Mouse (Mus musculus): ENCODE data around the gene Fam129b. TPM values are rescaled to one million over a fixed set of nuclear protein-coding genes. Genes with fewer than 3 reads are reported as not detected.

Fam129b gene
- total RNA-seq, 2 experiments from 2014 or later: 24.4 to 31.4 TPM

GRCm38 (mm10) chr2:32896507-32897147 is 20.7 kb downstream of the Fam129b start:
- TF ChIP-seq CTCF (IDR thresholded peaks at IDR 0.05): no peak
- H3K27ac ChIP-seq: peak overlapping the region; percentile 88
- DNase-seq (ENCODE audit: extremely low spot score in 1 of 2, low spot score in 2 of 2): peak in 1 of 2 experiments; percentile 37
- no peak overlapping the region for H3K4me3 ChIP-seq
- intact Hi-C loops (cut with DNase I): no loop called here

DNA sequence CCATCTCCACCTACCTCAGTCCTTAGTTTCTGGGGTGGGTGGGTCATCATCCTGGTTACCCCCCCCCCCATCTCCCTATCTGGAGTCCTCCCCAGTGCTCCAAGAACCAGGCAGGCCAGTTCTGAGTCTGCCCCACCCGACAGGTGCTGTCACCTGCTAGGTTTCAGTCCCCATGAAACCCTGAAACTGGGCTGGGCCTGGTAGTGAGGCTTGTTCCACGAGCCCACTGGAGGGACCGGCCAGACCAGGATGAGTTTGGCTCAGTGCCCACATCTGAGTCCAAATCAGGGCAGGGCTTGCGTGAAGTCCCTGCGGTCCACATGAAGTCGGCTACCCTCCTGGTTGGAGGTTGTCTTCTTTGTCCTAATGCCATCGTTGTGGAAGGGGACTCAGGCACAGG is 23.1 kb downstream of the Fam129b start:
- TF ChIP-seq CTCF (IDR thresholded peaks at IDR 0.05): no peak
- DNase-seq (ENCODE audit: extremely low spot score in 1 of 2, low spot score in 2 of 2): no peak
- H3K27ac ChIP-seq: no peak overlapping the region
- intact Hi-C loops (cut with DNase I): no loop called here
- H3K4me3 ChIP-seq: no peak overlapping the region

- intact Hi-C loops (cut with DNase I): no loop called here
- peak in 1 of 2 experiments; percentile 54 for DNase-seq (ENCODE audit: extremely low spot score in 1 of 2, low spot score in 2 of 2)
- no peak for TF ChIP-seq CTCF (IDR thresholded peaks at IDR 0.05)
- Histone ChIP-seq H3K27ac (no peak overlapping the region), H3K4me3 (no peak overlapping the region)
These were observed 26.2 kb downstream of the Fam129b start for GRCm38 (mm10) chr2:32902126-32902525.

- no peak for DNase-seq (ENCODE audit: extremely low spot score in 1 of 2, low spot score in 2 of 2)
- Histone ChIP-seq H3K27ac (no peak overlapping the region), H3K4me3 (no peak overlapping the region)
- no peak for TF ChIP-seq CTCF (IDR thresholded peaks at IDR 0.05)
- intact Hi-C loops (cut with DNase I): no loop called here
These were observed 27.6 kb downstream of the Fam129b start for GRCm38 (mm10) chr2:32903470-32903869.

- Histone ChIP-seq H3K27ac (peak overlapping the region; percentile 8; the same call in 1 of the 2 replicates), H3K4me3 (no peak overlapping the region)
- no peak for DNase-seq (ENCODE audit: extremely low spot score in 1 of 2, low spot score in 2 of 2)
- intact Hi-C loops (cut with DNase I): no loop called here
- no peak for TF ChIP-seq CTCF (IDR thresholded peaks at IDR 0.05)
These were observed 28.7 kb downstream of the Fam129b start for GRCm38 (mm10) chr2:32904637-32905036.

- TF ChIP-seq CTCF (IDR thresholded peaks at IDR 0.05): no peak
- Histone ChIP-seq H3K4me3 (no peak overlapping the region), H3K27ac (peak overlapping the region; percentile 70)
- intact Hi-C loops (cut with DNase I): no loop called here
- DNase-seq (ENCODE audit: extremely low spot score in 1 of 2, low spot score in 2 of 2): no peak
These were observed 29.4 kb downstream of the Fam129b start for GRCm38 (mm10) chr2:32905297-32905696.

GRCm38 (mm10) chr2:32907442-32907841 is 31.5 kb downstream of the Fam129b start:
- no peak for DNase-seq (ENCODE audit: extremely low spot score in 1 of 2, low spot score in 2 of 2)
- Histone ChIP-seq H3K27ac (peak overlapping the region; percentile 86), H3K4me3 (no peak overlapping the region)
- intact Hi-C loops (cut with DNase I): no loop called here
- no peak for TF ChIP-seq CTCF (IDR thresholded peaks at IDR 0.05)

DNA sequence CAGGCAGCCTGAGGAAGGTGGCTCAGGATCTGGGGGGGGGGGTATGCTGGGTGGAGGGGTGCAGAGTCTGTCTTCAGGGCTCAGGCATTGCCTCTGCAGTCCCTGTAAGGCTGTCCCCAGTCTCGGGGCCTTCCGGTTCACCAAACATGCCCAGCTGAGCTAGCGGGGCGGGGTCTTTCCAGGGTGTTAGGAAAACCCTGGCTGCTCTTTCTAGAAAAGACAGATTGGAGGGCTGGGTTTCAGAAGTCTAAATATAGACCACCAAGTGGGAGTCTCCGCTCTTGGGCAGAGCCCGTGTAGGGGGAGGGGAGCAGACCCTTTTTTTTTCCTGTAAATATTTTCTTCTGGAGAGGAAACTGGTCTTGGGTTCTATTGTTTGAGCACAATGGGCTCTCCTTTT is 32.4 kb downstream of the Fam129b start:
- no peak for DNase-seq (ENCODE audit: extremely low spot score in 1 of 2, low spot score in 2 of 2)

GRCm38 (mm10) chr2:32908796-32909195 is 32.9 kb downstream of the Fam129b start:
- Histone ChIP-seq H3K27ac (peak overlapping the region; percentile 86), H3K4me3 (no peak overlapping the region)
- no peak for DNase-seq (ENCODE audit: extremely low spot score in 1 of 2, low spot score in 2 of 2)
- intact Hi-C loops (cut with DNase I): no loop called here
- TF ChIP-seq CTCF (IDR thresholded peaks at IDR 0.05): no peak

More for the DNA sequence above, 32.4 kb downstream of the Fam129b start:
- H3K27ac ChIP-seq: peak overlapping the region; percentile 86
- intact Hi-C loops (cut with DNase I): no loop called here
- TF ChIP-seq CTCF (IDR thresholded peaks at IDR 0.05): no peak
- no peak overlapping the region for H3K4me3 ChIP-seq

DNA sequence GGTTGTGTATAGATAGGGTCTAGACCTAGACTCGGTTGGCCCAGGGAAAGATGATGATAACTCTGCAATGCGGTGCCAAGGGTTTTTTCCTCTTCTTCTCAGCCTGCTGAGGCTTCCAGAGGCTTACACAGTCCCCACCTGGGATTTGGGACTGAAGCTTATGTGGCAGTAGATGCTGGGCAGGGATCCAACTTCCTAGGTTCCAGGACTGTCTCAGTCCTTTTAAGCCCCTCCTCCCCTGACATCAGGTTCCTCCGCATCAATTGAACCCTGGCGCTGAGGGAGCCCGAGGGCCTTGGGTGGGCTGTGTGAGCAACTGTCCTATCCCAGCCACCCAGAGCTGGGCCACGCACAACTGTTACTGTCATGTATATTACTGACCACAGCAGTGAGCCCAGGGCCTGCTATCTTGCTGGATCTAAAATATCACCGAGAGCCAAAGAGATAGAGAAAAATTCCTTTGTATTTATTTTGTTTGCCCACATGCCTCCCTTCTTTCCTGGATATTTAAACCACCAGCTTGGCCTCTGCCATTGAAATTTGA is 35.8 kb downstream of the Fam129b start:
- no peak overlapping the region for H3K27ac ChIP-seq
- H3K4me3 ChIP-seq: no peak overlapping the region
- DNase-seq (ENCODE audit: extremely low spot score in 1 of 2, low spot score in 2 of 2): no peak
- no peak for TF ChIP-seq CTCF (IDR thresholded peaks at IDR 0.05)
- intact Hi-C loops (cut with DNase I): loop anchor here (1.0 to 5.0 kb wide), 3 partner anchors 35 to 134 kb away; partner anchors contain the start of genes Fam129b, Ptrh1 and Ttc16

GRCm38 (mm10) chr2:32912210-32912804 is 36.4 kb downstream of the Fam129b start:
- Histone ChIP-seq H3K4me3 (no peak overlapping the region), H3K27ac (no peak overlapping the region)
- DNase-seq (ENCODE audit: extremely low spot score in 1 of 2, low spot score in 2 of 2): peak; percentile 79 to 87
- TF ChIP-seq CTCF (IDR thresholded peaks at IDR 0.05): no peak; the same call in none of the 2 replicates
- intact Hi-C loops (cut with DNase I): loop anchor here (1.0 to 5.0 kb wide), 3 partner anchors 36 to 135 kb away; partner anchors contain the start of genes Fam129b, Ptrh1 and Ttc16

DNA sequence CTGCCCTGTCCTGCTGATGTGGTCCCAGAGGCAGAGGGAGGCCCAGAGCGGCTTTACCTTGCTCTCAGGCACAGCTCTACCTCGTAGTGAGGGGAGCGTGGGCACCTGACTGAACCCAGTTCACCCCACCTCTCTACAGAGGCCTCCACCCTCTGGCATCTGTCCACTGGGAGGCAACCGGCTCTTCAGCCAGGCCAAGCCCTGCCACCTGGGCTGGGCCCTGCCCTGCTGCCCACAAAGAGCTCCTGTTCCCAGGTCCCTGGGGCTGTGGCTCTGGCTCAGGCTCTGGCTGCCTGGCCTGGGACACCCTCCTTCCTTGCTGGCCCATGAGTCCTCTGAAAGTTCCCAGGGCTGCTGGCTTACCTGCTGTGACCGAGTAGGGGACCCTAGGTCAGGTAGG is 38.4 kb downstream of the Fam129b start:
- TF ChIP-seq CTCF (IDR thresholded peaks at IDR 0.05): no peak
- H3K4me3 ChIP-seq: no peak overlapping the region
- intact Hi-C loops (cut with DNase I): loop anchor here (5.0 kb wide), 1 partner anchor 137 kb away; the partner anchor contains the start of genes Ptrh1 and Ttc16
- no peak for DNase-seq (ENCODE audit: extremely low spot score in 1 of 2, low spot score in 2 of 2)
- H3K27ac ChIP-seq: peak overlapping the region; percentile 50
